Mouse (Mus musculus): Measurements from ENCODE around the gene Card9.

Card9 gene

DNA sequence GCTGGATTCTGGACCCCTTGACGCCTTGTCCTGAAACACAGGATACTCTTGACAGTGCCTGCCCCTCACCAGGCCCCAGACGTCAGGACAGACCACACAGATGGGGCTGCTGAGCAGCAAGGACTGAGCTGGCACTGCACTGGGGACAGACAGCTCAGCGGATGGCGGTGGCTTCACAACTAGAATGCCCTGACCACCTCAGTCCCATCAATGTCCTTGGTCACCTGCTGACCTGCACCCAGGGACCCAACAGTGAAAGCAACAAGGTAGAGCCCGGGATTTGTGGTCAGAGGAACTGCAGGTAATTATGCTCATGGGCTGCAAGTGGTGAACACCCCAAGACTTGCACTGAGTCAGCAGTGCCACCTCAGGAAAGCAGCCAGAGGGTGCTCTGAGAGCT is 2.3 kb upstream of the Card9 start:
- no peak for DNase-seq (ENCODE audit: low spot score in 2 of 2)

- DNase-seq (ENCODE audit: low spot score in 2 of 2), result no peak
These were observed 735 bp downstream of the Card9 start for GRCm38 (mm10) chr2:26359983-26360382.

DNA sequence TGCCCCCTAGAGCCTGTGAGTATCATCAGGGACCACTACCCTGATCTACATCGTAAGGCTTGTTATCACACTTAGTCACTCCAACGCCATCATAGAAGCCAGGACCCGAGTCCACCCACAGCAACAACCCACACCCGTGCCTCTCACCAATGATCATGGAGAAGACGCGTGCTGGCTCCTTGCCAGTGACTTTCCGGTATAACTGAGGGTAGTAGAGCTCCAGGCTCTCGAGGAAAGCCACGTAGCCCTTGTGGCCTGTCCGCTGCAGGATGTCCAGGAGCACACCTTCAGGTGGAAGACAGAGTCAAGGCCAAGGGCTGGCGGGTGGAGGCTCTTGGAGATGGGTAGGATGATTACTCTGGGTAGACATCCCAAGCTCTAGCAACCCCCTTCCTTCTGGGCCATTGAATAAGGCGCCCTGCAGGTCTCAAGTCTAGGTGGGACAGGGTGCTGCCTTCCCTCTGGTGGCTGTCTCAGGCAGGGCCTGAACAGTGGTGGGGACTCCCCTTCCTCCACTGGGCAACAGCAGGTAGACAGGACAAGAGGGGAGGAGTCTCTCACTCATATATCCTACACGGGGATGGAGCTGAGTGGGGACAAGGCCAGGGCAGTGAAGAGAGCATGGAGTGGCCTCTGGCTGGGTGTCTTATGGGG is 1.9 kb downstream of the Card9 start:
- no peak for DNase-seq (ENCODE audit: low spot score in 2 of 2)

GRCm38 (mm10) chr2:26357484-26357883 is 3.2 kb downstream of the Card9 start:
- DNase-seq (ENCODE audit: low spot score in 2 of 2), result no peak

GRCm38 (mm10) chr2:26356678-26357077 is 4.0 kb downstream of the Card9 start:
- no peak for DNase-seq (ENCODE audit: low spot score in 2 of 2)

- no peak for DNase-seq (ENCODE audit: low spot score in 2 of 2)
These were observed 4.5 kb downstream of the Card9 start for GRCm38 (mm10) chr2:26356231-26356630.

- no peak for DNase-seq (ENCODE audit: low spot score in 2 of 2)
These were observed 6.3 kb downstream of the Card9 start for GRCm38 (mm10) chr2:26354401-26354800.

DNA sequence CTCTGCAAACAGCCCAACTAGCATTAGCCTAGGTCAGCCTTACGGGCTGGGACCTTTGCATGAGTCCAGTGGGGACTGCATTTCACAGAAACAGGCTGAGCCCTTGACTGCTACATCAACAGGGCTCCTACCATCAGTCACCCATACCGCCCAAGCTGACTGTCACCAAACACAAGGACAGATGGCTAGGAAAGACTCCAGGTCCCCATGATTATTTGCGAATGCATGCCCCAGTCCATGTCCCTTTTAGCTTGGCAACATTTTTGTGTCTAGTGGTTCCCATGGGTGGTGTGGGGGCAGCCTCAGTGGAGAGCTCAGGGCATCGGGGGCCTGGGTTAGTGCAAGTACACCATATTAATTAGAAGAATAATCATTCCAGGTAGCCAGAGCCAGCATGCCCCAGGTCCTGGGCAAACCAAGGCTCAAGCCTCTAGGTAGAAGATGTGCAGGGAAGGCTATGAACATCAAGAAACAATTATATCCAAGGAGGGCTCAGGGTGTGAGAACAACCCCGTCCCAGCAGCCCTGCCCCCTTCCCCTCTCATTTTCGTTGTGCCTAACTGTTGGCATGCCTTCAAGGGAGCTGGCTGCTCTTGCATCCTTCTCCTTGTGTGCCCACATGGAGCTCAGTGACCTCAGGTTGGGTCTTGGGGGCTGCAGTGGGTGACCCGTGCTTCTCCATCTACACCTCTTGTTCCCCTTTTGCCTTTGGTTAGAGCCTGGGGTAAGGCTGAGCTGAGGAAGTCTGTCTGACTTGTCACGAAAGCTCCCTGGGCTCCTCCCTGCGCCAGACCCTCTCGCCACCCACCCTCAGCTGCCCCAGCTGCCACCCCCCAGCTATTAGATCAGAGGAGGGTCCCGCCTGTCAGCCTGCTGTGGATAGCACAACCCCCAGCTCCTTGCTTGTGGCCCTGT is 7.4 kb downstream of the Card9 start:
- DNase-seq (ENCODE audit: low spot score in 2 of 2), result no peak

DNA sequence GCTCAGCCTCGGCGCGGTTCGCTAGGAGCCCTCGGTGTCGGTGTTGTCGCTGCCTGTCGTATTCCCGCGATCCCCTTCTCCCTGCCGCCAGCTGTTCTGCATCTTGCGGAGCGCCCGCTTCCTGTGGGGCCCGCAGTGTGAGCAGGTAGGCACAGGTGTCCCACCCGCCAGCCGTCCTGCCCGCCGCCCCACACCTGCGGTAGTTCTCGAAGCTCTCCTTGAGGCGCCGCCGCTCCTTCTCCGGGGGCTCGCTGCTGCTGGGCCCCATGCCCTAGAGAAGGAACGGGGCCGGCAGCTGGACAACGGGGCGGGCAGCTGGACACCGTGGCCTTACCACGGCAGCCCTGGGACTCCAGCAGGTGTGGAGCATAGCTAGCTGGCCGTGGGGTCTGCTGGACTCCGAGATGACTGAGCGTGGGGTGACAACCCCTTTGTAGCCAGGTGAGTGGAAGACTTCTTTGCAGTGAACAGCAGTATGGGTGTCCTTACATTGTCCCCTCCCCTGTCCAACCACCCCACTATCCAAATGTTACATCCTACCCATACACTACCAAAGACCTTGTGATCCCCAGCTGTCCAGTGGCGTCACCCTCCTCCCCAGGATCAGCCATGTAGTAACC is 8.3 kb downstream of the Card9 start:
- no peak for DNase-seq (ENCODE audit: low spot score in 2 of 2)

DNA sequence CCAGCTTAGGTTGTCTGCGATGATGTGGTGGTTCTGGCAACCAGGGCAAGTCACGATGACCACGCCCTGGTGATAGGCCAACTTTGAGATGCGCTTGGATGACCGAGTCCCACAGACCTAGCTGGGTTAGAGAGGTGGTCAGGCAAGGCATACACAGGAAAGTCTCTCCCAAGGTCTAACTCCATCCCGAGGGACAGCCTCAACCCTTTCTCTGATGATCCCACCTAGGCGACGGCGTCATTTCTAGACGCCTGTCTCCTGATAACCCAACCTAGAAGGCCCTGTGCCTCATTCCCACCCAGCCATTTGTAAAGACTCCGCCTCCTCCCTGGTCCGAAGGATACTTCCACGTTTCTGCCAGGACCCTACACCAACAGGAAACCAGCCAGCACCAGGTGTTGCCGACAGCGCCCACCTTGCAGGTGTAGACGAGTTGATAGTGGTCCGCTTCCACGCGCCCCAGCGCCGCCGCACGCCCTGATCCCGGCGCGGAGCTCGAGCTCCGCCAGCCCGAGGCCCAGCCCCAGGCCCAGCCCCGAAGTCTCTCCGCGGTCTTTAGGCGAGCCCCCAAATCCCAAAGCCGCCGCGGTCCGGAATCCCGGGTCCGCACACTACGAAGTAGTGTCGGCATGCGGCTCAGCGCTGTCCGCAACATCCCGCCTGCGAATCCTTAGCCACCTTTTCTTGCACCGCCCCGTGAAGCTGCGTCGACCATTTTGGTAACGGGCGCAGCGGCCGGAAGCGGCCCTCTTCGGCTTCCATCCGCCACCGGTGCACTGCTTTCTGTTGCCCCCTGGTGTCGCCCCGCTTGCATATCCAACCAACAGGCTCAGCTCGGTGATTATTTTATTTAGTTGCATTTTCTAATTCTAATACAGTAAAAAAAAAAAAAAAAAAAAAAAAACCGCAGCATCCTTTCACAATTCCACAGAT is 9.1 kb downstream of the Card9 start, which contains the start of gene Dnlz:
Gene Dnlz, minus strand, starts transcription at position 753 of the 933 bp plus-strand sequence.
- peak; percentile 84 to 91 for DNase-seq (ENCODE audit: low spot score in 2 of 2)

- no peak for DNase-seq (ENCODE audit: low spot score in 2 of 2)
These were observed 12.5 kb downstream of the Card9 start for GRCm38 (mm10) chr2:26348241-26348640.

DNA sequence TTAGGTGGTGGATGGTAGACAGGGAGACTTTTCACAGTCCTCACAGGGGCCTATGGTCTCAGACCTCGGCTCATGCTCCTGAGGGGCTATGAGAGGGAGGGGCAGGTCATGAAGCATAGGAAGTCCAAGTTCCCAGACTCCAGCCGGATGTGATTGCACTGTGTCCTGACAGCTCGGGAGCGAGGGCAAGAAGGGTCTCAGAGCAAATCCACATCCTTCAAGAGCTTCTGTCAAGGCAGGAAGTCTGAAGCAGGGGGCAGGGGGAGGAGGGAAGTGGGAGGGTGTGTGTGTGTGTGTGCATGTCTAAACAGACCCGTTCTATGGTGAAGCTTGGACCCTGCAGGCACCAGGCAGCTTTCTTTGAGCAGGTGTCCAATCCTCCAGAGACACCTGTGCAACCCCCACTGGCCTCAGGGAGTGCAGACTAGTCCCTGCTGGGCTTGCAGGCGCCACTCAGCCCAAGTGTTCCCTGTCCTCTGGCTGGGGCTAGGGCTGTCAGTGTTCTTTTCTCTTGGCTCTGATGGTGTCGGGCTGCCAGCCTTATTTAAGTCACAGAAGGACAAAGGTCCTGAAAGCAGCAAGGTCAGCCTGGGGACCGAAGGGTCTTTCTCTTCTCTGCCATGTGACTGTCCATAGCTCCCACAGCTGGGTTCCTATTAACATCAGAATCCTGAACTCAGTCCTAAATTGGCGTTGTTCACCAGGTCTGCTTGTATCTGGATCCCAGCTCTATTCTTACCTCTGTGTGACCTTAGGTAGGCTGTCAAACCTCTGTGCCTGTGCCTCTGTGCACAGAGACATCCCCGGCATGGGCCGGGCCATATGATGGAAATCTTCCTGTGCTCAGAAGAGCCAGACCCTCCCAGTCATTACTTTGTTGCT is 17.9 kb downstream of the Card9 start:
- DNase-seq (ENCODE audit: low spot score in 2 of 2), result no peak

DNA sequence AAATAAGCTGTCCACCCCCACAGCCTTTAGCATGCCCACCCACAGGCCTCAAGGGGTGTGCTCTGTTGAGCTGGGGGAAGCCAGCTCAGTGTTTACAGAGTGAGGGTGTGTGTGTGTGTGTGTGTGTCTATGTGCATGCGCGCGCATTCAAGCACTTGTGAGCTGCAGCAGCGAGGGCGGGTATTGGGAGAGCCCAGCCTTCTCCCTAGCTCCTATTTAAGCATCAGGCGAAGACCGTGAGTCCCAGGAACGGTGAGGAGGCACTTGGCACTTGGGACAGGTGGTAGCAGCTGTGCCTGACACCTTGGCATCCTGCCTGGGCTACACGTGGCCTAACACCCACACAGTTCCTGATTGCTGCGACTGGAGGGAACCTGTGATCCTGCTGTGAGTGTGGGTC is 18.7 kb downstream of the Card9 start:
- peak; percentile 83 to 86 for DNase-seq (ENCODE audit: low spot score in 2 of 2)

DNA sequence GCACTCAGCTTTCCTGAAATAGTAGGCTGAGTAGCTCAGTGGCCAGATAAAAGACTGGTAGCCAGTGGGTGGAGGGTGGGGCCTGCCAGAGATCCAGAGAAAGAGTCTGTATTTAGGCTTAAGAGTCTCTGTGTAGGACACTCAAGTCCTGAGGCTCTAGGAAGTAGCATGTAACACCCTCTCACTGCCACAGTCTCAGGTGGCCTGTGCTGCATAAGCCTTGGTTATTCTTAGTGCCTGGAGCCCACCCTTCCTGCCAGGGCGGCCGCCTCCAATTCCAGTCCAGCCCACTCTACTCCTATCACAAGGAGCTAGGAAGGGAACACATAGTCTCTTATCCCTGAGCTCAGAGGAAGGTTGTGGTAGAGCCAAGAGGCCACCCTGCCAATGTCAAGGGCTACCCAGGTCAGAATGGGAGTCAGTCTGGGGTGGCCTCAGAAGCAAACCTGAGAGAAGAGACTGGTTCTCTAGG is 19.2 kb downstream of the Card9 start:
- peak in 1 of 2 experiments; percentile 75 for DNase-seq (ENCODE audit: low spot score in 2 of 2)

DNA sequence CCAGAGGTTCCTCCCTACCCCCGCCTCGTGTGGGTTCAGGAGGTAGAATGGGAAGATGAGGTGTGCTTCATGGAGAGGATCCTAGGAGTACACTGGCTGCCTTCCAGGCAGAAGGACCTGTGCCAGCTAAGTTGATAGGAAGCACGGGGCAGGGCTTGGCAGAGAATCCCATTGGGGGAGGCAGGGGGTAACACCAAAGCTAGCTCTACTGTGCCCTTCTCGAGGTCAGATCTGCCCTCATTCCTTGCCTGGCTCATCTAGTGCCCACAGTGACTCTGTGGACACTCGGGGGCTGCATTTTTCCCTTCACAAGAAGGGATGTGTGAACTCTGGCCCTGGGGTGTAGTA is 21.5 kb downstream of the Card9 start:
- DNase-seq (ENCODE audit: low spot score in 2 of 2), result no peak

- DNase-seq (ENCODE audit: low spot score in 2 of 2), result no peak
These were observed 22.2 kb downstream of the Card9 start for GRCm38 (mm10) chr2:26338302-26339203.

DNA sequence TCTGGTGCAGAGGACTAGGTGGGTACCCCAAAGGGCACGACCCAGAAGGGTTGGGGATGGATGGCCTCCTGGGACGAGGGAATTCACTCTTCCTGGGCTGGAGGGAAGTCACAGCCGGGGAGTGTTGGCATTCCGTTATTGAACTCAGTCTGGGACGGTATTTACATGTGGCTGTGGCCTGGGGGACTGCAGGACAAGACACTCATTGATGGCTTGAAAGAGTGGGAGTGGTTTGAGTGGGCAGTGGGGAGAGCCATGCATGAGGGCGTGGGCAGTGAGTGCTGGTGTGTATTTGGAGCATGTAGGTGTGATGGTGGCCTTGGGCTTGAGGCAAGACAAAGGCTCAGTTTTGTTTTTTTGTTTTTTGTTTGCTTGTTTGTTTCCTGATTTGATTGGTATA is 30.0 kb downstream of the Card9 start:
- DNase-seq (ENCODE audit: low spot score in 2 of 2), result no peak

DNA sequence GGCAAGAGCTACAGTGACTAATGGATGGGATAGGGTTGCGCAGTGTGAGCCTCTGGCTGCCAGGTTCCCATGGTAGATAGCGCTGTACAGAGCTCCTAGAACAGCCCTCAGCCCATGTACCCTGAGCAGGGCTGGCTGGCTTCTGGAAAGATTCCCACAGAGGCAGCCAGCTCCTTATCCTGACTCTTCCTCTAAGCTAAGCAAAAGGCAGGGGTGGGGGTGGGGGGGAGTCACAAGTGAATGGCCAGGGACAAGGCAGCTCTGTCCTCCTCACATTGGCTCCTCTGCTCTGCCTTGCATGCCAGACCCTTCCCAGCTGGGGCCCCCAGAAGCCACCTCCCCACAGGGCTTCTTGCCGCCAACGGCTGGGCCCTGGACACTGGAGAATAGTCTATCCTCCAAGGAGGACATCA is 30.7 kb downstream of the Card9 start:
- no peak for DNase-seq (ENCODE audit: low spot score in 2 of 2)

DNA sequence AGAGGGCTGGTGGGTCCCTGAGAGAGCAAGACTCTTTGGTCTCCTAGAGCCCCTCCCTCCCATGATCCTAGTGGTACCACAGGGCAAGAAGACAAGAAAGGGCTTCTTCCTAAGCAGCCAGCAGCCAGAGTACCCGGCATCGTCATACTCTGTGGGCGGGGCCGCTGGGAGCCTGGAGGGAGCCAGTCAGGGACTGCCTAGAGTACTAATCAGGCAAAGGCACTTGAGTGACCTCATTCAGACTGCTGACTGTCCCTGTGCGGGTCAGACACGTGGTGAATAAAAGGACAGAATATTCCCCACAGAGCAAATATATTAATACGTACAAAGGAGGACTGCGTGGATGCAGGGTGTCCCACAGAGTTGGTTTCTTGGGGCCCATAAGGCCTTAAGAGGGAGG is 31.3 kb downstream of the Card9 start:
- DNase-seq (ENCODE audit: low spot score in 2 of 2), result peak in 1 of 2 experiments; percentile 59
